Mouse (Mus musculus) intestine, embryonic 16.5 days (tissue): ENCODE data around the gene Plvap. TPM values are rescaled to one million over a fixed set of nuclear protein-coding genes. Genes with fewer than 3 reads are reported as not detected.

Experiments used
- ATAC-seq: fragments of 200-750 bp; cut with Nextera tagmentation; 2 replicates; pipeline ENCODE4 v1.8.0; 2017; ENCODE audit warnings: moderate TSS enrichment, moderate library complexity
- H3K27ac ChIP-seq: fragments of 300-500 bp; sonication (generic); 2 replicates; pipeline ENCODE4 v1.5.1; 2014; ENCODE audit warnings: mild to moderate bottlenecking, low read length
- H3K27me3 ChIP-seq: fragments of 300-500 bp; sonication (generic); replicated peaks from 2 replicates; pipeline ENCODE4 v1.6.1; 2014; ENCODE audit warnings: low read length, control low read depth, mixed read lengths; ENCODE audit not compliant: control insufficient read depth, insufficient read depth
- H3K36me3 ChIP-seq: fragments of 300-500 bp; sonication (generic); 2 replicates; pipeline ENCODE4 v1.6.1; 2014; ENCODE audit warnings: low read length, control low read depth; ENCODE audit not compliant: control insufficient read depth, insufficient read depth
- H3K4me1 ChIP-seq: fragments of 300-500 bp; sonication (generic); 2 replicates; pipeline ENCODE4 v1.6.1; 2014; ENCODE audit warnings: low read length, control low read depth, mixed read lengths; ENCODE audit not compliant: control insufficient read depth, insufficient read depth
- H3K4me2 ChIP-seq: fragments of 300-500 bp; sonication (generic); 2 replicates; pipeline ENCODE4 v1.6.1; 2014; ENCODE audit warnings: low read depth, low read length, control low read depth
- H3K4me3 ChIP-seq: fragments of 300-500 bp; sonication (generic); 2 replicates; pipeline ENCODE4 v1.5.1; 2014; ENCODE audit warnings: mild to moderate bottlenecking, low read length
- H3K9ac ChIP-seq: fragments of 300-500 bp; sonication (generic); 2 replicates; pipeline ENCODE4 v1.6.1; 2014; ENCODE audit warnings: low read depth, low read length
- H3K9me3 ChIP-seq: fragments of 300-500 bp; sonication (generic); 2 replicates; pipeline ENCODE4 v1.6.1; 2016; ENCODE audit warnings: low read length, control low read depth; ENCODE audit not compliant: control insufficient read depth
- WGBS: fragments of 180-500 bp; shearing (Covaris S2); extraction: QIAGEN DNeasy Blood & Tissue Kit; methylation state at CpG from one replicate; pipeline ENCODE4 v1.1.7; 2014; 5-methylcytosine and 5-hydroxymethylcytosine counted together
- polyA plus RNA-seq: library from polyadenylated mRNA; unstranded; fragments of >200 nt; fragmentation: Nextera tagmentation; extraction: Ambion mirVana; gene quantifications from 2 replicates; pipeline ENCODE4 v1.2.1, GENCODE M21; 2015

Plvap gene
- polyA plus RNA-seq, 1 experiment from 2014 or later: 70.9 TPM

- no peaks in the 10 kb centered on the region for H3K27me3 ChIP-seq
- H3K9ac ChIP-seq: peak overlapping the region; percentile 86; the same call in 1 of the 2 replicates
- no peak overlapping the region; the same call in 1 of the 2 replicates for H3K4me2 ChIP-seq
- no peak for ATAC-seq
- no peaks in the 10 kb centered on the region for H3K9me3 ChIP-seq
- 96% methylated on average over 19 of the region's 19 CpGs for WGBS
- H3K36me3 ChIP-seq: no peaks in the 10 kb centered on the region
- H3K27ac ChIP-seq: no peak overlapping the region
- peaks cover 21% of the 10 kb centered on the region for H3K4me1 ChIP-seq
- no peak overlapping the region; the same call in 1 of the 2 replicates for H3K4me3 ChIP-seq
These were observed 26.8 kb downstream of the Plvap start for GRCm38 (mm10) chr8:71484736-71485135.

- H3K27ac ChIP-seq: no peak overlapping the region
- H3K4me3 ChIP-seq: no peak overlapping the region
- H3K36me3 ChIP-seq: no peaks in the 10 kb centered on the region
- WGBS: 54% methylated on average over 8 of the region's 8 CpGs
- H3K27me3 ChIP-seq: no peaks in the 10 kb centered on the region
- H3K4me1 ChIP-seq: peaks cover 13% of the 10 kb centered on the region
- no peaks in the 10 kb centered on the region for H3K9me3 ChIP-seq
- no peak for ATAC-seq
- H3K9ac ChIP-seq: no peak overlapping the region
- H3K4me2 ChIP-seq: no peak overlapping the region
These were observed 27.6 kb downstream of the Plvap start for GRCm38 (mm10) chr8:71483932-71484331.

- Histone ChIP-seq H3K9ac (no peak overlapping the region), H3K27ac (no peak overlapping the region), H3K4me3 (no peak overlapping the region), H3K36me3 (peaks cover 6% of the 10 kb centered on the region; the same call in 1 of the 2 replicates), H3K27me3 (no peaks in the 10 kb centered on the region), H3K4me1 (peaks cover 11% of the 10 kb centered on the region), H3K9me3 (no peaks in the 10 kb centered on the region), H3K4me2 (no peak overlapping the region)
- no peak for ATAC-seq
- WGBS: 92% methylated on average over 11 of the region's 11 CpGs
These were observed 32.6 kb downstream of the Plvap start for GRCm38 (mm10) chr8:71478943-71479342.

GRCm38 (mm10) chr8:71477196-71477845 is 34.2 kb downstream of the Plvap start:
- peak overlapping the region; percentile 73 for H3K9ac ChIP-seq
- H3K36me3 ChIP-seq: peaks cover 6% of the 10 kb centered on the region; the same call in 1 of the 2 replicates
- no peak for ATAC-seq
- peak overlapping the region; percentile 83 for H3K4me2 ChIP-seq
- peaks cover 11% of the 10 kb centered on the region for H3K4me1 ChIP-seq
- no peaks in the 10 kb centered on the region for H3K27me3 ChIP-seq
- H3K27ac ChIP-seq: no peak overlapping the region
- no peaks in the 10 kb centered on the region for H3K9me3 ChIP-seq
- H3K4me3 ChIP-seq: peak overlapping the region; percentile 70
- 50% methylated on average over 14 of the region's 14 CpGs for WGBS

GRCm38 (mm10) chr8:71476099-71476940 is 35.2 kb downstream of the Plvap start:
- peak; percentile 89 for ATAC-seq

GRCm38 (mm10) chr8:71475702-71476075 is 35.9 kb downstream of the Plvap start:
- no peaks in the 10 kb centered on the region for H3K27me3 ChIP-seq
- peak overlapping the region; percentile 88 for H3K27ac ChIP-seq
- peak overlapping the region; percentile 70 for H3K4me3 ChIP-seq
- peak overlapping the region; percentile 73 for H3K9ac ChIP-seq
- peak overlapping the region; percentile 83 for H3K4me2 ChIP-seq
- H3K36me3 ChIP-seq: peaks cover 6% of the 10 kb centered on the region
- ATAC-seq: peak; percentile 10; the same call in 1 of the 2 replicates
- 20% methylated on average over 4 of the region's 4 CpGs for WGBS
- H3K9me3 ChIP-seq: no peaks in the 10 kb centered on the region
- peaks cover 13% of the 10 kb centered on the region for H3K4me1 ChIP-seq

More at GRCm38 (mm10) chr8:71476099-71476940, 35.2 kb downstream of the Plvap start:
- peak overlapping the region; percentile 88 for H3K27ac ChIP-seq
- peaks cover 11% of the 10 kb centered on the region for H3K4me1 ChIP-seq
- H3K4me3 ChIP-seq: peak overlapping the region; percentile 70
- H3K36me3 ChIP-seq: peaks cover 6% of the 10 kb centered on the region
- WGBS: under 1% methylated on average over 105 of the region's 121 CpGs
- no peaks in the 10 kb centered on the region for H3K27me3 ChIP-seq
- H3K9ac ChIP-seq: peak overlapping the region; percentile 73
- peak overlapping the region; percentile 83 for H3K4me2 ChIP-seq
- H3K9me3 ChIP-seq: no peaks in the 10 kb centered on the region

- H3K4me3 ChIP-seq: 0 out of 2 replicates have a peak overlapping the region, but pooled peaks have one; percentile 70
- H3K9ac ChIP-seq: peak overlapping the region; percentile 73; the same call in 1 of the 2 replicates
These were observed 36.5 kb downstream of the Plvap start for GRCm38 (mm10) chr8:71474785-71475701.

GRCm38 (mm10) chr8:71474344-71474743 is 37.2 kb downstream of the Plvap start:
- Histone ChIP-seq H3K27me3 (no peaks in the 10 kb centered on the region), H3K4me2 (no peak overlapping the region), H3K4me1 (peaks cover 25% of the 10 kb centered on the region), H3K36me3 (peaks cover 6% of the 10 kb centered on the region), H3K4me3 (no peak overlapping the region), H3K9ac (no peak overlapping the region), H3K27ac (no peak overlapping the region), H3K9me3 (no peaks in the 10 kb centered on the region)
- WGBS: 90% methylated on average over 18 of the region's 18 CpGs
- ATAC-seq: no peak

More at GRCm38 (mm10) chr8:71474785-71475701, 36.5 kb downstream of the Plvap start:
- H3K9me3 ChIP-seq: no peaks in the 10 kb centered on the region
- ATAC-seq: no peak
- 86% methylated on average over 25 of the region's 25 CpGs for WGBS
- peaks cover 20% of the 10 kb centered on the region for H3K4me1 ChIP-seq
- no peaks in the 10 kb centered on the region for H3K27me3 ChIP-seq
- peaks cover 6% of the 10 kb centered on the region for H3K36me3 ChIP-seq
- no peak overlapping the region for H3K27ac ChIP-seq
- H3K4me2 ChIP-seq: peak overlapping the region; percentile 83; the same call in 1 of the 2 replicates
